Mouse (Mus musculus): ENCODE results near the gene Lypd6b. TPM values are rescaled to one million over a fixed set of nuclear protein-coding genes. Genes with fewer than 3 reads are reported as not detected.

Gene Lypd6b
- polyA plus RNA-seq, 1 experiment from 2014 or later, result 6.8 TPM

- ATAC-seq (ENCODE audit: low read depth), result no peak
- Histone ChIP-seq H3K4me3 (no peak overlapping the region), H3K9ac (no peak overlapping the region), H3K36me3 (no peaks in the 10 kb centered on the region), H3K4me1 (replicated peaks) (0 out of 2 replicates have a peak, but pooled peaks cover 6% of the 10 kb centered on the region), H3K9me3 (no peaks in the 10 kb centered on the region), H3K27ac (replicated peaks) (no peak overlapping the region), H3K4me2 (no peak overlapping the region), H3K27me3 (no peaks in the 10 kb centered on the region)
- 59% methylated on average over 12 of the region's 12 CpGs for WGBS
These were observed 50.1 kb downstream of the Lypd6b start for GRCm38 (mm10) chr2:49837454-49838059.

- H3K27ac ChIP-seq (replicated peaks), result no peak overlapping the region
- H3K4me2 ChIP-seq, result no peak overlapping the region
- H3K27me3 ChIP-seq, result no peaks in the 10 kb centered on the region
- no peaks in the 10 kb centered on the region for H3K9me3 ChIP-seq
- no peak overlapping the region for H3K9ac ChIP-seq
- WGBS, result 84% methylated on average over 7 of the region's 7 CpGs
- H3K36me3 ChIP-seq, result no peaks in the 10 kb centered on the region
- no peak for ATAC-seq (ENCODE audit: low read depth)
- no peak overlapping the region for H3K4me3 ChIP-seq
- H3K4me1 ChIP-seq (replicated peaks), result 0 out of 2 replicates have a peak, but pooled peaks cover 6% of the 10 kb centered on the region
These were observed 51.1 kb downstream of the Lypd6b start for GRCm38 (mm10) chr2:49838611-49839010.

- Histone ChIP-seq H3K4me2 (no peak overlapping the region), H3K27ac (replicated peaks) (no peak overlapping the region), H3K36me3 (no peaks in the 10 kb centered on the region), H3K9ac (no peak overlapping the region), H3K9me3 (no peaks in the 10 kb centered on the region), H3K27me3 (no peaks in the 10 kb centered on the region), H3K4me3 (no peak overlapping the region), H3K4me1 (replicated peaks) (peaks cover 16% of the 10 kb centered on the region)
- ATAC-seq (ENCODE audit: low read depth), result 0 out of 2 replicates have a peak, but pooled peaks have one; percentile 36
- 45% methylated on average over 6 of the region's 6 CpGs for WGBS
These were observed 53.1 kb downstream of the Lypd6b start for GRCm38 (mm10) chr2:49840573-49840972.

DNA sequence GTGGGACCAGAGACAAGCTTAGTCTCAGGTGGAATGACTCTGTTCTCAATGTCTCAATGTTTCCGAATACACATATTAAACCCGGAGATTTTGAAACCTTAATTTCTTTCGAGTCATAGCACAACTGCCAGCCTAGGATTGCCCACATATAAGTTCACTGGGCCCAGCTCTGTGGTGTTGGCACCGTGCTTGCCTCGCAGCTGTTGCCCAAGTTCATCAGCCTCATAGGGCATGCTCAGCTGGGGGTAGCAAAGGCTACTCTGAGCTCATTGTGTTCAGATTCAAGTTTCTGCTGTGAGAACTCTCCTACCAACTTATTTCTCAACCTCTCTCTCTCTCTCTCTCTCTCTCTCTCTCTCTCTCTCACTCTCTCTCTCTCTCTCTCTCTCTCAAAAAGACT lies 53.6 kb downstream of the Lypd6b start:
- WGBS, result 90% methylated on average over 5 of the region's 5 CpGs
- Histone ChIP-seq H3K27ac (replicated peaks) (no peak overlapping the region), H3K4me2 (no peak overlapping the region), H3K4me1 (replicated peaks) (peaks cover 19% of the 10 kb centered on the region), H3K9ac (no peak overlapping the region), H3K9me3 (no peaks in the 10 kb centered on the region), H3K36me3 (no peaks in the 10 kb centered on the region), H3K27me3 (no peaks in the 10 kb centered on the region), H3K4me3 (no peak overlapping the region)
- ATAC-seq (ENCODE audit: low read depth), result no peak

- H3K36me3 ChIP-seq, result no peaks in the 10 kb centered on the region
- H3K4me1 ChIP-seq (replicated peaks), result peaks cover 12% of the 10 kb centered on the region
- H3K4me2 ChIP-seq, result no peak overlapping the region
- H3K9me3 ChIP-seq, result no peaks in the 10 kb centered on the region
- H3K27me3 ChIP-seq, result no peaks in the 10 kb centered on the region
- ATAC-seq (ENCODE audit: low read depth), result 0 out of 2 replicates have a peak, but pooled peaks have one; percentile 51
- 0 out of 2 replicates have a peak overlapping the region, but pooled peaks have one; percentile 19 for H3K27ac ChIP-seq (replicated peaks)
- 13% methylated on average over 7 of the region's 7 CpGs for WGBS
- no peak overlapping the region for H3K9ac ChIP-seq
- H3K4me3 ChIP-seq, result no peak overlapping the region
These were observed 57.6 kb downstream of the Lypd6b start for GRCm38 (mm10) chr2:49845104-49845503.

GRCm38 (mm10) chr2:49846097-49846496 lies 58.6 kb downstream of the Lypd6b start:
- H3K9ac ChIP-seq, result no peak overlapping the region
- no peak overlapping the region for H3K27ac ChIP-seq (replicated peaks)
- H3K4me2 ChIP-seq, result no peak overlapping the region
- no peaks in the 10 kb centered on the region for H3K9me3 ChIP-seq
- no peak for ATAC-seq (ENCODE audit: low read depth)
- H3K4me1 ChIP-seq (replicated peaks), result peaks cover 12% of the 10 kb centered on the region
- no peaks in the 10 kb centered on the region for H3K36me3 ChIP-seq
- no peaks in the 10 kb centered on the region for H3K27me3 ChIP-seq
- no peak overlapping the region for H3K4me3 ChIP-seq
- 74% methylated on average over 3 of the region's 3 CpGs for WGBS

DNA sequence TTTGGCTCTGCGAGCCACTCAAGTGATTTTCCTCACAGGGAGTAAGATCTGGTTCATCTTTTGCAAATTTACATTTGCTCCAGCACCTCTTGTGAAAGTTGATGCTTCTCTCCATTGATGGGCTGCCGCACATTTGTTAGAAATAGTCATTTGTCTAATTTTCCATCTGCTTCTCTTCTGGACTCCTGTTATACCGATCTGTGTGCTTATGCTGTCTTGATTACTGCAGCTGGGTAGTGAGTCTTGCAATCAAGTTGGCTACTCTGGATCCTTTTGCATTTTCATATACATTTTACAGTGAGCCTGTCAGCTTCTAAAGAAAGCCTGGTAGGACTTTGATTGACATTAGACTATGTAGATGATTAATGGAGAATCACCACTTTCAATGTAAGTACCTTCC lies 59.4 kb downstream of the Lypd6b start:
- Histone ChIP-seq H3K4me3 (no peak overlapping the region), H3K36me3 (no peaks in the 10 kb centered on the region), H3K4me1 (replicated peaks) (peaks cover 12% of the 10 kb centered on the region), H3K27ac (replicated peaks) (no peak overlapping the region), H3K27me3 (no peaks in the 10 kb centered on the region), H3K4me2 (no peak overlapping the region), H3K9me3 (no peaks in the 10 kb centered on the region), H3K9ac (no peak overlapping the region)
- no peak for ATAC-seq (ENCODE audit: low read depth)
- 88% methylated on average over 3 of the region's 3 CpGs for WGBS

- 78% methylated on average over 2 of the region's 2 CpGs for WGBS
- H3K4me2 ChIP-seq, result no peak overlapping the region
- H3K27ac ChIP-seq (replicated peaks), result no peak overlapping the region
- H3K9ac ChIP-seq, result no peak overlapping the region
- H3K27me3 ChIP-seq, result no peaks in the 10 kb centered on the region
- H3K9me3 ChIP-seq, result no peaks in the 10 kb centered on the region
- no peaks in the 10 kb centered on the region for H3K36me3 ChIP-seq
- no peak overlapping the region for H3K4me3 ChIP-seq
- peaks cover 12% of the 10 kb centered on the region for H3K4me1 ChIP-seq (replicated peaks)
- ATAC-seq (ENCODE audit: low read depth), result no peak
These were observed 60.3 kb downstream of the Lypd6b start for GRCm38 (mm10) chr2:49847831-49848230.

GRCm38 (mm10) chr2:49849771-49850170 lies 62.3 kb downstream of the Lypd6b start:
- Histone ChIP-seq H3K27me3 (no peaks in the 10 kb centered on the region), H3K9me3 (no peaks in the 10 kb centered on the region), H3K4me3 (no peak overlapping the region), H3K4me1 (replicated peaks) (peaks cover 10% of the 10 kb centered on the region), H3K27ac (replicated peaks) (no peak overlapping the region), H3K36me3 (no peaks in the 10 kb centered on the region), H3K9ac (no peak overlapping the region), H3K4me2 (no peak overlapping the region)
- WGBS, result 84% methylated on average over 1 of the region's 1 CpGs
- ATAC-seq (ENCODE audit: low read depth), result no peak

DNA sequence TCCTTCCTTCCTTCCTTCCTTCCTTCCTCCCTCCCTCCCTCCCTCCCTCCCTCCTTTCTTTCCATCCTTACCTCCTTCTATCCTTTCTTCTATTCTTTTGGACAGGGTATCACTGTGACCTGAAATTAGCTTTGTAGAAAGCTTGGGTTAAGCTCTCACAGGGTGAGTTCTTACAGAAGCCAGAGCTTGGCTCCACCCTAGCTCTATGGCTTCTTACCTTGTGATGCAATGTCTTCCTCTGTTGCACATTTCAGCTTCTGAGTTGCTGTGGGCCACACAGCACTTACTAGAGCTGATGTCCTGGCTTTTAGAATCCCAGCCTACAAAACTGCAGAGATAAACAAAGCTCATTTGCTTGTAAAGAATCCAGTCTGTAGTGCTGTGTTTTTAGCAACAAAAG lies 64.5 kb downstream of the Lypd6b start:
- H3K4me3 ChIP-seq, result no peak overlapping the region
- no peak for ATAC-seq (ENCODE audit: low read depth)

GRCm38 (mm10) chr2:49856161-49856564 lies 68.7 kb downstream of the Lypd6b start:
- no peak overlapping the region for H3K4me2 ChIP-seq
- H3K4me3 ChIP-seq, result no peak overlapping the region
- H3K9me3 ChIP-seq, result no peaks in the 10 kb centered on the region
- no peak overlapping the region for H3K9ac ChIP-seq
- peak overlapping the region; percentile 70 for H3K27ac ChIP-seq (replicated peaks)
- H3K36me3 ChIP-seq, result no peaks in the 10 kb centered on the region
- 45% methylated on average over 10 of the region's 10 CpGs for WGBS
- ATAC-seq (ENCODE audit: low read depth), result peak; percentile 91
- H3K27me3 ChIP-seq, result no peaks in the 10 kb centered on the region
- H3K4me1 ChIP-seq (replicated peaks), result peaks cover 14% of the 10 kb centered on the region

More for the DNA sequence above, 64.5 kb downstream of the Lypd6b start:
- Histone ChIP-seq H3K36me3 (no peaks in the 10 kb centered on the region), H3K4me2 (no peak overlapping the region), H3K4me1 (replicated peaks) (peaks cover 14% of the 10 kb centered on the region), H3K27me3 (no peaks in the 10 kb centered on the region), H3K9me3 (no peaks in the 10 kb centered on the region), H3K9ac (no peak overlapping the region), H3K27ac (replicated peaks) (no peak overlapping the region)

GRCm38 (mm10) chr2:49856584-49856983 lies 69.1 kb downstream of the Lypd6b start:
- Histone ChIP-seq H3K4me3 (no peak overlapping the region), H3K36me3 (no peaks in the 10 kb centered on the region), H3K9ac (no peak overlapping the region), H3K4me1 (replicated peaks) (peaks cover 14% of the 10 kb centered on the region), H3K9me3 (no peaks in the 10 kb centered on the region), H3K27me3 (no peaks in the 10 kb centered on the region), H3K4me2 (no peak overlapping the region), H3K27ac (replicated peaks) (peak overlapping the region; percentile 70)
- WGBS, result 63% methylated on average over 5 of the region's 5 CpGs
- peak; percentile 57; the same call in 1 of the 2 replicates for ATAC-seq (ENCODE audit: low read depth)
